Mouse (Mus musculus) gastrocnemius, adult 2 months (tissue): ENCODE measurements around the gene Rrp1b. TPM values are rescaled to one million over a fixed set of nuclear protein-coding genes. Genes with fewer than 3 reads are reported as not detected.

Source experiments
- DNase-seq: peaks from one replicate; pipeline ENCODE4 v3.0.0; 2022
- H3K27ac ChIP-seq: fragments of 200-600 bp; 2 replicates; pipeline ENCODE4 v1.8.1; 2022; ENCODE audit warnings: mild to moderate bottlenecking
- H3K4me3 ChIP-seq: fragments of 200-600 bp; 2 replicates; pipeline ENCODE4 v1.8.1; 2022; ENCODE audit warnings: mild to moderate bottlenecking, moderate library complexity
- CTCF ChIP-seq: fragments of 200-600 bp; IDR thresholded peaks from 2 replicates; pipeline ENCODE4 v1.8.1; 2022; ENCODE audit warnings: antibody characterized with exemption, mild to moderate bottlenecking, moderate library complexity
- intact Hi-C: fragments of 180-260 bp; cut with DNase I; formaldehyde crosslinking; loops from one replicate; pipeline ENCODE4 v1.15.1; 2025
- total RNA-seq, 2 experiments: library from RNA; stranded (reverse); gene quantifications; 2 replicates each; pipeline ENCODE4 v1.2.3; 2021

Rrp1b gene
- total RNA-seq, 2 experiments from 2014 or later = 7.0 to 9.3 TPM

DNA sequence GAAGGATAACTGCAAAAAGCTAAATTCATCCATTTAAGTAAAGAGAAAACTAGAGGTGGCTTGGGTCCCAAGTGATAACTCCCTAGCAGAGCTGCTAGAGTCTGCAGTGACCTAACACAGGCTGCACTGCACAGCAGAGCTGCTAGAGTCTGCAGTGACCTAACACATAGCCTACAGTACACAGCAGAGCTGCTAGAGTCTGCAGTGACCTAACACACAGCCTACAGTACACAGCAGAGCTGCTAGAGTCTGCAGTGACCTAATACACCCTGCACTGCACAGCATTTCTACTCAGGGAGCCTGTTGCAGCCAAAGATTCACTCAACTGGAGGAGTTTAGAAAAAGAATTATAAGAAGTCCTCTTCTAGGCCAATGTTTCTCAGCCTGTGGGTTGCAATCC, 22.2 kb upstream of the Rrp1b start:
- H3K27ac ChIP-seq = peak overlapping the region; percentile 4
- TF ChIP-seq CTCF = no peak
- H3K4me3 ChIP-seq = no peak overlapping the region
- intact Hi-C loops = loop anchor here (5.0 kb wide), 1 partner anchor 76 kb away; no protein-coding TSS in a partner anchor
- no peak for DNase-seq

DNA sequence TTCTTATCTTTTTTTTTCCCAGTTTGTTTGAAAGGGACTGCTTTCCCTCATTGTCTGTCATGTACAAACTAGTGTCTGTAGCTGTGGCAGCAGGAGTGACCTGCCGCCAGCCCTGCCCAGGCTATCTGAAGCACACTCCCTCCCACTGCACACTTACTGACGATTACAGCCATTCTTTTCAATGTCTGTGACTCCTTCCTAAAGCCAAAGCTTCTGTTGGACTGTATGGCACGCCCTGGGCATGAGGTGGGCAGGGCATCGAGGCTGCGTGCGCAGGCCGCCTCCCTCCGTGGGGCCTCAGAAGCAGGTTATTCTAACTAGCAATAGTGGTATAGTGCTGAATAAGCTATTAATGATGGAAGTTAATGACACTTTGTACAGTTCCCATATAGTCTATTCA, 19.4 kb upstream of the Rrp1b start:
- no peak for DNase-seq
- TF ChIP-seq CTCF = no peak
- Histone ChIP-seq H3K4me3 (no peak overlapping the region), H3K27ac (no peak overlapping the region)
- intact Hi-C loops = no loop called here

DNA sequence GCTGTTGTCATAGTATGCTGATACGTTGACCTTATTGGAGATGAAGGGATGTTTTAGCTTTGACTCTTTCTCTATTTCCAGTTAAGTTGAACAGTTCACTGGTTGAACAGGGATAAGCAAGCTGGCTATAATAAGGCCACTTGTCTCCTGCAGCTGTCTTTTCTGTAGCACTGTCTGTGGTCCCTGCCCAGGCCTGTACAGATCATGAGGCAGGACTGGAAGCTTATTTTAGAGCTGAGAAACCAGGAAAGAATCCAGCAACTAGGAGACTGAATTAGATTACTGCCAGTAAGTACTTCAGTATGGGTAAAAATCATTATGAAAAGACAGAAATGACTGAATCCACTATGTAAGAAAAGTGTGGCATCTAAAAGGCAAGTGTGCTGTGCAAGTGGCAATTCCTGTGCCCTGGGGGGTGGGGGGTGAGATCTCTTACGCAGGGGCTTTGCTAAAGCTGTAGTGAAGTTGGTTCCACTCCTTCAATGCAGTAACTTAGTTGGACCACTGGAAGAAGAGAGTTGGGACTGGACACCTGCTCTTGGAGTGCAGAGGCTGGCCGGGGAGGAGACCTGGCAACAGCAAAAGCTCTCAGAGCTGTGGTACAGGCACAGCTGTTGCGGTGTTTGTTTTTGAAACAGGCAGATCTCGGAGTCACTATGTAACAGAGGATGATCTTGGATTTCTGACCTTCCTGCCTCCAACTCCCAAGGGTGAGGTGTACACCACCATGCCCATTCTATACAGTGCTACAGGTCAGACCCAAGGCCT, 17.6 kb upstream of the Rrp1b start:
- DNase-seq = peak; percentile 72
- intact Hi-C loops = loop anchor here (2.0 kb wide), 1 partner anchor 162 kb away; no protein-coding TSS in a partner anchor
- Histone ChIP-seq H3K4me3 (0 out of 2 replicates have a peak overlapping the region, but pooled peaks have one; percentile 21), H3K27ac (peak overlapping the region; percentile 91)
- TF ChIP-seq CTCF = no peak

DNA sequence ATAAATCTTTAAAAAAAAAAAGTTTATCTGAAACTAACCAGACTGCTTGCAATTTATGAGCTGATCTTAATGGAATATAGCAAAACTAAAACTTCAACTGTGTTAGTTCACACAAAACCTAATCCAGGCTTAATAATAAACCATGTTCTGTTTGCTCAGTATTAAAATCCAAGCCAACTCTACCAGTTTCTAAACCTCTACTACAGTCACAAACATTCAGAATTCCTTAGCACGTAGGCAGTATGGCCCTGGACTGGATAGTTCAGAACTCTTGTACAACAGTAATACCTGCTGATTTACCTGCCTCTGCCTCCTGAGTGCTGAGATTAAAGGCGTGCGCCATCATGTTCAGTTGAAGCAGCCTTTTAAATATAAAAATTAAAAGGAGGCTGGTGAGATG, 13.9 kb upstream of the Rrp1b start:
- intact Hi-C loops = no loop called here
- no peak for DNase-seq
- H3K4me3 ChIP-seq = no peak overlapping the region
- H3K27ac ChIP-seq = no peak overlapping the region
- no peak for TF ChIP-seq CTCF

DNA sequence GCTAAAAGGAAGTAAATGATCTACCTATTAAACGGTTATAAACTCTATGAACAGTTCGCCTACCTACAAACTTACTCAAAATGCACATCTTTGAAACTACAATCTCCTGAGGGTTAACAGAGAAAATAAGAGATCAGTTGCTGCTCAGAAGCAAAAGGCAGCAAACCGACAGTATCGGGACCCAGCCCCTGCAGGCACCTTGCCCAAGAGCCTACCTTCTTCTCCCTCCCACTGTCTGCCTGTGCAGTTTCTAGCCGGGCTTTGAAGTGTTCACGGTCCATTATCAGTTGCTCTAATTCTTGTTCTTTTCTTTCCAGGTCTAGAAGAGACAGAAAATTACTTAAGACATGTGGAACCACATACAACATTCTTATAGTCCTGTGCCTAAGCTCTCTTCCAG, 13.3 kb upstream of the Rrp1b start:
- peak overlapping the region; percentile 48; the same call in 1 of the 2 replicates for H3K27ac ChIP-seq
- intact Hi-C loops = no loop called here
- no peak for DNase-seq
- H3K4me3 ChIP-seq = no peak overlapping the region
- TF ChIP-seq CTCF = no peak

DNA sequence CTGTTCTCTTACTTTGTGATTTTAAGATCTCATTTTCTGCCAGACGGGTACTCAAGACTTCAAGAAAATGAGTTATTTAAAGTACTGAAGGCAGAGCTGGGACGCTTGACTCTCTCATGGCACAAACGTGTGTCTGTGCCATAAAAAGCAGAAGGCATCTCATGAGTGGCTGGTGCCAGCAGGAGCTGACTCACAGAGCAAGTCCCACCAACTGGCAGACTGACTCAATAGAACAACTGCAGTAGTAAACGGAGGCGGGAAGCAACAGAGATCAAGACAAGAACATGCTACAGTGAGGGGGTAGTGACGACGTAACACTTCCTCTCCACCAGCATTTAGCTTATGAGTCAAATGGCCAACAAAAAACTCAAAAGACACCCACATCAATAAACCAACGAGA, 12.8 kb upstream of the Rrp1b start:
- Histone ChIP-seq H3K4me3 (no peak overlapping the region), H3K27ac (peak overlapping the region; percentile 48)
- intact Hi-C loops = no loop called here
- peak; percentile 53 for DNase-seq
- TF ChIP-seq CTCF = no peak

DNA sequence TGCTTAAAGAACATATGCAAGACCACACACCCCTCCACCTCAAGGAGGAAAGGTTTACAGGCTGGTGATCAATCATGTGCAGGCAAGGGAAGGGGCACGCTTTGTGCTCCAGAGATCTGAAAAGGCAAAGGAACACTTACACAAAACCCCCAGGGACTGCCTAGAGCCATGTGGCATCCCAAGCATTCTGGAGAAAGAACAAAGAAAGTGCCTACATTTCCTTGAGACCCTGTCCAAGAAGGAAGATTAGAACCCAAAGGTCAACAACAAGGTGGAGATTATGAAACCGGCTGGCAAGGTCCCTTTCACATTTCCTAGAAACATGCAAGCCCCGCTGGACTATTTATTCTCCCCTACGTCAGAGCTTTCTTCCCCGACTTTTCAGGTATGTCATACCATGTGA, 11.2 kb upstream of the Rrp1b start:
- no peak for TF ChIP-seq CTCF
- intact Hi-C loops = loop anchor here (1.0 to 2.0 kb wide), 2 partner anchors 332 to 339 kb away; no protein-coding TSS in a partner anchor
- peak; percentile 41 for DNase-seq
- Histone ChIP-seq H3K27ac (peak overlapping the region; percentile 67), H3K4me3 (no peak overlapping the region)

DNA sequence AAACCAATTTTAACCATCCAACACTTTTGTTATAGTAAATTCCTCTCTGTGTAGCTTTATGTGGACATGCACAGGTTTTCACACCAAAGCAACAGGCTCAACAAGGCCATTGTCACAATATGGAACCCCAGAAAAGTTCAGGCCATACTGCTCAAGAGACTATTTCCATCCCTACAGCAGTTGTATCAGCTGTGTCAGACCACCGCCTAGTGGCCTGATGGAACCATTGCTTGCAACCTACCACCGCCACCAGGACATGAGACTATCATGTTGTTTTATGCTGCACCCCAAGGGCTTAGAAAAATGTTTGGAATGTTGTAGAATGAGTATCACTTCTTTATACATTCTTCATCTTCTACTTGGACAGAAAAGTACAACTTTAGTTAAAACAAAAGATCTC, 10.5 kb upstream of the Rrp1b start:
- no peak; the same call in 1 of the 2 replicates for TF ChIP-seq CTCF
- peak; percentile 76 for DNase-seq
- no peak overlapping the region for H3K4me3 ChIP-seq
- intact Hi-C loops = loop anchor here (1.0 to 2.0 kb wide), 2 partner anchors 333 to 340 kb away; no protein-coding TSS in a partner anchor
- H3K27ac ChIP-seq = peak overlapping the region; percentile 67

DNA sequence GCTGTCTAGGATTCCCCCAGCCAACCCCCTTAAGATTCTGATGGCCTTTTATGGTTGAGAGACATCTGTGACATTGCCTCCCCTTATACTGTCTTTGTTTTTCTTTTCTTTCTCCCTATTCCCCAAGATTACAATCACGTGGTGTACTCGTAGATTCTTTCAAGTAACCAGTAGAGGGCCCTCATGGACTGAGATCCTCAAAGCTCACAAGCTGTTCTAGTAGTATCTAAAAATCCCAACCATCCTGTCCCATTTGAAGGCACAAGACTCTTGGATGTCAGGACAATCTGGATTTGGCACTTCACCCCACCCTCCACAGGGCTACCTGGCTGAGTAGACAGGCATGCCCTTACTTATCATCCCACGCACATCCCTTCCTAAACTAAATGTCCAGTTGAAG, 8.2 kb upstream of the Rrp1b start:
- DNase-seq = no peak
- no peak overlapping the region for H3K27ac ChIP-seq
- intact Hi-C loops = loop anchor here (2.0 kb wide), 1 partner anchor 45 kb away; no protein-coding TSS in a partner anchor
- TF ChIP-seq CTCF = peak; percentile 65
- H3K4me3 ChIP-seq = no peak overlapping the region

DNA sequence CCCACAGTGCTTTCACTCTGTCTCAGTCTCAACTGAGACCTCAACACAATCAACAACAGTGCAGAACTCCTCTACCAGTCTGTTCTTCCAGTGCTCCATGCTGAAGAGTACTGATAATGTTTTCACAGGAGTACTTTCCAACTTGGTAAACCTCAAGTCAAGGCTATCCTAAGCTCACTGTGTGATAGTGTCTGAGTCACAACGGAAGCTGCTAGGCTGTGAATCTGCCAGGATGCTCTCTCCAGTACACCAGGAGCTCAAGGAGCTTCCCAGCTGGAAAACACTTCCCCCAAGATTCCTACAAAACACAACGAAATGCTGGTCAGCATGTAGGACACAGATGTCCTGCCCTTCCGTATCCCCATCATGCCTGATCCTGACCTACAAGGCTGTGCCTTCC, 7.6 kb upstream of the Rrp1b start:
- Histone ChIP-seq H3K27ac (no peak overlapping the region), H3K4me3 (no peak overlapping the region)
- intact Hi-C loops = no loop called here
- DNase-seq = no peak
- TF ChIP-seq CTCF = no peak

DNA sequence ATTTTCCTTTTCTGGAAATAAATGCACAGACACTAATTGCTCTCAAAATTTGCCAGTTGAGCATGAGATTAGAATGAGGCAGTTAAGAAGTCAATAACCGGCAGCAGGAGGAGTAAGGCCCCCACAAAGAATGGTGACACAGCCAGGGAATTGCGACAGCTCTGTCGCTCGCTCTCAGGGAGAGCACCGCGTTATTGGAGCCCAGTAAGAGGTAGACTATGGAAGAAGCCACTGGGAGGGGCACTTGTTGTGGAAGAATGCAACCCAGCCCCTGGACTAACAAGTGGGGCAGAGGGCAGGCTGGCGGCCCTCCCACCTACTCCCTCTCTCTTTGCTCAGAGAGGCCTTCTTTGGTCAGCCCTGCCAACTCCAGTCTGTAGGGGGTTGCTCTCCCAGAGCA, 4.2 kb upstream of the Rrp1b start:
- H3K27ac ChIP-seq = no peak overlapping the region
- intact Hi-C loops = no loop called here
- DNase-seq = no peak
- H3K4me3 ChIP-seq = no peak overlapping the region
- TF ChIP-seq CTCF = no peak

DNA sequence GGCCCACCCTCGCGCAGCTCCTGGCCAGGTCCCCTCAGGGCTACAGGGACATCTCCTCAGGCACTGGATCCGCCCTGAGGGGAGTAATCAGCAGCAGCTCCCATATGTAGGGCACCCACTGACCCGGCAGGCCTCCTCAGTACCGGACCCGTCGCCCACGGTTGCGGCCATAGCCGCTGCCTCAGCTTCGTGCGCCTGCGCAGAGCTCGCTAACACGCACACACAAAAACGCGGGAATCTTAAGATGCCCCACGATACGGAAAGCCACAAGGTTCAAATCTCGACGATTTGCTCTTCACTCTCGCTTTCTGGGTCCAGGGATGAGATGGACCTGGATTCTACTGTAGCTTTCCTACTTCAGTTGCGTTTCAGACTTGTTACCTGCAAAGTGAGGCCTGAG, 1.6 kb upstream of the Rrp1b start:
- intact Hi-C loops = no loop called here
- Histone ChIP-seq H3K4me3 (no peak overlapping the region), H3K27ac (no peak overlapping the region)
- DNase-seq = no peak
- no peak for TF ChIP-seq CTCF

DNA sequence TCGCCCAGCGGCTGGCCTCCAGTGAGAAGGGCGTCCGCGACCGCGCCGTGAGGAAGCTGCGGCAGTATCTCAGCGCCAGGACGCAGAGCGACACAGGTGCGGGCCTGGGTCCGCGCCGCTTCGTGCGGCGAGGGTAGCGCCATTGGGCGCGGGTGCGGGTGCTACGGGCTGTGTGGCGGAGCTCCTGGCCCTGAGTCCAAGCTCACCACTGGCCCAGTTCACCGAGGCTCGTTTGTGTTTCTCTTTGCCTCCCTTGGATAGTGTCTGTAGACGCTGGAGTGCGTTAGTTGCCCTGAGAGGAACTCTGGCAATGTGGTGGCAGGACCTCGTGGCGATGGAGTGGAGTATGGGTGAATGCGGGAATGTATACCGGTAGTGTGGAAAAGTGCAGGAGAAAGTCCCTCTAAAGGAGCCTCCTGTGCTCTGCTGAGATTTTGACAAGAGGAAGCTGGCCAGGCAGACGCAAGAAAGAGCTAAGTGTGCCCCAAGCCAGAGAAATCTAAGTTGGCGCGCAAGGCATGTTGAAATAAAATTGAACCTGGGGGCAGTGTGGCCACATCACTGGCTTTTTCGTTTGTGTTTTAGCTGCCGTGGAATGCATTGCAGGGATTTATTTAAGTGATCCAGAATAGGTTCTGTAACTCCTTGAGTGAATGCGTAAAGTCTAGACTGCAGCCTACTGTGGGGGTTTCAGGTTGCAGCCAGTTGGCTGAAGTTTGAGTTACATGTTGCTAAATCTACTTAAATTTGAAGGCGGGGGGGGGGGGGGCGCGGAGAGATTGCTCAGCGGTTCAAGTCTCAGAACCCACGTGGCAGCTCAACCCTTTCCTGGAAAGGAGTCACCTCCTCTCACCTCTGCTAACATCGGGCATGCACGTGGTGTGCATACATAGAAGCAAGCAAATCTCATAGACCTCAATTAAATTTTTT, 874 bp downstream of the Rrp1b start:
- H3K27ac ChIP-seq = peak overlapping the region; percentile 88
- intact Hi-C loops = loop anchor here (5.0 kb wide), 1 partner anchor 171 kb away; no protein-coding TSS in a partner anchor
- peak overlapping the region; percentile 92 for H3K4me3 ChIP-seq
- TF ChIP-seq CTCF = no peak
- no peak for DNase-seq
